Mouse (Mus musculus): ENCODE data around the gene Runx2. TPM values are rescaled to one million over a fixed set of nuclear protein-coding genes. Genes with fewer than 3 reads are reported as not detected.

The Runx2 gene
- polyA plus RNA-seq, 1 experiment from 2014 or later, result 1.3 TPM

GRCm38 (mm10) chr17:44792218-44792917 lies 22.2 kb downstream of the Runx2 start:
- WGBS, result 93% methylated on average over 12 of the region's 12 CpGs
- no peaks in the 10 kb centered on the region for H3K9me3 ChIP-seq (replicated peaks)
- H3K27ac ChIP-seq, result no peak overlapping the region
- no peaks in the 10 kb centered on the region for H3K4me1 ChIP-seq
- no peak for ATAC-seq (replicated peaks; ENCODE audit: low FRiP score)
- no peak overlapping the region for H3K4me3 ChIP-seq (replicated peaks)
- H3K27me3 ChIP-seq, result no peaks in the 10 kb centered on the region
- H3K9ac ChIP-seq, result no peak overlapping the region
- peaks cover 19% of the 10 kb centered on the region for H3K36me3 ChIP-seq
- H3K4me2 ChIP-seq, result no peak overlapping the region

- H3K27ac ChIP-seq, result no peak overlapping the region
- no peaks in the 10 kb centered on the region for H3K4me1 ChIP-seq
- H3K4me3 ChIP-seq (replicated peaks), result no peak overlapping the region
- H3K4me2 ChIP-seq, result no peak overlapping the region
- H3K9ac ChIP-seq, result no peak overlapping the region
- WGBS, result 81% methylated on average over 5 of the region's 5 CpGs
- no peaks in the 10 kb centered on the region for H3K27me3 ChIP-seq
- no peaks in the 10 kb centered on the region for H3K9me3 ChIP-seq (replicated peaks)
- no peak for ATAC-seq (replicated peaks; ENCODE audit: low FRiP score)
- H3K36me3 ChIP-seq, result peaks cover 12% of the 10 kb centered on the region
Observed at GRCm38 (mm10) chr17:44788982-44789747, 25.4 kb downstream of the Runx2 start.

GRCm38 (mm10) chr17:44783143-44783542 lies 31.5 kb downstream of the Runx2 start:
- no peaks in the 10 kb centered on the region for H3K9me3 ChIP-seq (replicated peaks)
- H3K4me2 ChIP-seq, result no peak overlapping the region
- no peak for ATAC-seq (replicated peaks; ENCODE audit: low FRiP score)
- H3K27ac ChIP-seq, result no peak overlapping the region
- no peaks in the 10 kb centered on the region for H3K27me3 ChIP-seq
- H3K4me3 ChIP-seq (replicated peaks), result no peak overlapping the region
- no peak overlapping the region for H3K9ac ChIP-seq
- 72% methylated on average over 2 of the region's 2 CpGs for WGBS
- peaks cover 2% of the 10 kb centered on the region; the same call in 1 of the 2 replicates for H3K4me1 ChIP-seq
- no peaks in the 10 kb centered on the region for H3K36me3 ChIP-seq

GRCm38 (mm10) chr17:44782366-44782765 lies 32.2 kb downstream of the Runx2 start:
- no peaks in the 10 kb centered on the region for H3K27me3 ChIP-seq
- no peaks in the 10 kb centered on the region for H3K9me3 ChIP-seq (replicated peaks)
- no peak overlapping the region for H3K9ac ChIP-seq
- H3K27ac ChIP-seq, result no peak overlapping the region
- no peak overlapping the region for H3K4me2 ChIP-seq
- no peaks in the 10 kb centered on the region for H3K36me3 ChIP-seq
- peaks cover 7% of the 10 kb centered on the region; the same call in 1 of the 2 replicates for H3K4me1 ChIP-seq
- WGBS, result 91% methylated on average over 4 of the region's 4 CpGs
- no peak for ATAC-seq (replicated peaks; ENCODE audit: low FRiP score)
- H3K4me3 ChIP-seq (replicated peaks), result no peak overlapping the region

GRCm38 (mm10) chr17:44780353-44780752 lies 34.2 kb downstream of the Runx2 start:
- Histone ChIP-seq H3K27me3 (no peaks in the 10 kb centered on the region), H3K4me3 (replicated peaks) (no peak overlapping the region), H3K36me3 (no peaks in the 10 kb centered on the region), H3K4me1 (peaks cover 7% of the 10 kb centered on the region; the same call in 1 of the 2 replicates), H3K27ac (no peak overlapping the region), H3K9ac (no peak overlapping the region), H3K9me3 (replicated peaks) (no peaks in the 10 kb centered on the region), H3K4me2 (no peak overlapping the region)
- no peak for ATAC-seq (replicated peaks; ENCODE audit: low FRiP score)
- 71% methylated on average over 4 of the region's 4 CpGs for WGBS

GRCm38 (mm10) chr17:44778141-44778540 lies 36.5 kb downstream of the Runx2 start:
- no peak for ATAC-seq (replicated peaks; ENCODE audit: low FRiP score)
- Histone ChIP-seq H3K4me2 (peak overlapping the region; percentile 79), H3K27ac (peak overlapping the region; percentile 92; the same call in 1 of the 2 replicates), H3K36me3 (no peaks in the 10 kb centered on the region), H3K9ac (0 out of 2 replicates have a peak overlapping the region, but pooled peaks have one; percentile 93), H3K9me3 (replicated peaks) (no peaks in the 10 kb centered on the region), H3K4me3 (replicated peaks) (peak overlapping the region; percentile 85), H3K4me1 (peaks cover 7% of the 10 kb centered on the region; the same call in 1 of the 2 replicates), H3K27me3 (no peaks in the 10 kb centered on the region)
- 65% methylated on average over 5 of the region's 5 CpGs for WGBS

- WGBS, result under 1% methylated on average over 33 of the region's 35 CpGs
- peak; percentile 88 for ATAC-seq (replicated peaks; ENCODE audit: low FRiP score)
- no peaks in the 10 kb centered on the region for H3K9me3 ChIP-seq (replicated peaks)
- H3K4me2 ChIP-seq, result peak overlapping the region; percentile 79
- no peaks in the 10 kb centered on the region for H3K27me3 ChIP-seq
- peak overlapping the region; percentile 92 for H3K27ac ChIP-seq
- peaks cover 7% of the 10 kb centered on the region; the same call in 1 of the 2 replicates for H3K4me1 ChIP-seq
- H3K36me3 ChIP-seq, result no peaks in the 10 kb centered on the region
- H3K9ac ChIP-seq, result peak overlapping the region; percentile 93
- peak overlapping the region; percentile 85 for H3K4me3 ChIP-seq (replicated peaks)
Observed at GRCm38 (mm10) chr17:44777337-44777804, 37.2 kb downstream of the Runx2 start.

- under 1% methylated on average over 40 of the region's 40 CpGs for WGBS
- peak within 1 kb of the TSS; percentile 92 for H3K27ac ChIP-seq
- no peaks in the 10 kb centered on the region for H3K36me3 ChIP-seq
- no peaks in the 10 kb centered on the region for H3K27me3 ChIP-seq
- ATAC-seq (replicated peaks; ENCODE audit: low FRiP score), result peak; percentile 98
- H3K9ac ChIP-seq, result peak within 1 kb of the TSS; percentile 93
- no peaks in the 10 kb centered on the region for H3K9me3 ChIP-seq (replicated peaks)
- H3K4me2 ChIP-seq, result peak within 1 kb of the TSS; percentile 79
- peak within 1 kb of the TSS; percentile 85 for H3K4me3 ChIP-seq (replicated peaks)
- peaks cover 7% of the 10 kb centered on the region; the same call in 1 of the 2 replicates for H3K4me1 ChIP-seq
Observed at GRCm38 (mm10) chr17:44776738-44777270, 37.8 kb downstream of the Runx2 start, which contains the start of gene Supt3. Supt3 (plus strand) TSS chr17:44777152.

- Histone ChIP-seq H3K36me3 (no peaks in the 10 kb centered on the region), H3K4me2 (no peak overlapping the region), H3K27ac (no peak overlapping the region), H3K4me3 (replicated peaks) (no peak overlapping the region), H3K4me1 (no peaks in the 10 kb centered on the region), H3K9ac (no peak overlapping the region), H3K9me3 (replicated peaks) (no peaks in the 10 kb centered on the region), H3K27me3 (no peaks in the 10 kb centered on the region)
- 92% methylated on average over 2 of the region's 2 CpGs for WGBS
- no peak for ATAC-seq (replicated peaks; ENCODE audit: low FRiP score)
Observed at GRCm38 (mm10) chr17:44772576-44772975, 42.0 kb downstream of the Runx2 start.

- H3K9ac ChIP-seq, result no peak overlapping the region
Observed at GRCm38 (mm10) chr17:44770871-44771270, 43.7 kb downstream of the Runx2 start.

GRCm38 (mm10) chr17:44768522-44768921 lies 46.1 kb downstream of the Runx2 start:
- H3K9me3 ChIP-seq (replicated peaks), result no peaks in the 10 kb centered on the region
- H3K9ac ChIP-seq, result no peak overlapping the region
- no peaks in the 10 kb centered on the region for H3K36me3 ChIP-seq
- H3K4me2 ChIP-seq, result no peak overlapping the region
- no peaks in the 10 kb centered on the region for H3K27me3 ChIP-seq
- H3K4me3 ChIP-seq (replicated peaks), result no peak overlapping the region
- 66% methylated on average over 5 of the region's 5 CpGs for WGBS
- no peak overlapping the region for H3K27ac ChIP-seq
- no peaks in the 10 kb centered on the region for H3K4me1 ChIP-seq
- no peak for ATAC-seq (replicated peaks; ENCODE audit: low FRiP score)

More at GRCm38 (mm10) chr17:44770871-44771270, 43.7 kb downstream of the Runx2 start:
- Histone ChIP-seq H3K4me1 (no peaks in the 10 kb centered on the region), H3K36me3 (no peaks in the 10 kb centered on the region), H3K27me3 (no peaks in the 10 kb centered on the region), H3K27ac (no peak overlapping the region), H3K4me3 (replicated peaks) (no peak overlapping the region), H3K4me2 (no peak overlapping the region), H3K9me3 (replicated peaks) (no peaks in the 10 kb centered on the region)
- 87% methylated on average over 2 of the region's 2 CpGs for WGBS
- ATAC-seq (replicated peaks; ENCODE audit: low FRiP score), result no peak

GRCm38 (mm10) chr17:44767375-44767774 lies 47.2 kb downstream of the Runx2 start:
- H3K36me3 ChIP-seq, result no peaks in the 10 kb centered on the region
- H3K4me1 ChIP-seq, result no peaks in the 10 kb centered on the region
- H3K27me3 ChIP-seq, result no peaks in the 10 kb centered on the region
- 94% methylated on average over 1 of the region's 1 CpGs for WGBS
- no peak overlapping the region for H3K27ac ChIP-seq
- no peak overlapping the region for H3K4me2 ChIP-seq
- H3K4me3 ChIP-seq (replicated peaks), result no peak overlapping the region
- no peaks in the 10 kb centered on the region for H3K9me3 ChIP-seq (replicated peaks)
- no peak overlapping the region for H3K9ac ChIP-seq
- no peak for ATAC-seq (replicated peaks; ENCODE audit: low FRiP score)

Data from kidney, embryonic 15.5 days (tissue).